Mouse (Mus musculus) erythroblast, embryonic 14.5 days (primary cell): ENCODE data around the gene Galnt9. TPM values are rescaled to one million over a fixed set of nuclear protein-coding genes. Genes with fewer than 3 reads are reported as not detected.

Source experiments
- H3K27me3 ChIP-seq: 2 replicates; pipeline ENCODE4 v1.6.1; 2012; ENCODE audit warnings: inconsistent platforms; ENCODE audit not compliant: control insufficient read depth
- H3K36me3 ChIP-seq: 2 replicates; pipeline ENCODE4 v1.6.1; 2012; ENCODE audit warnings: mild to moderate bottlenecking, inconsistent platforms; ENCODE audit not compliant: control insufficient read depth
- H3K4me1 ChIP-seq: 2 replicates; pipeline ENCODE4 v1.6.1; 2012; ENCODE audit warnings: inconsistent platforms; ENCODE audit not compliant: control insufficient read depth
- H3K4me3 ChIP-seq: replicated peaks from 2 replicates; pipeline ENCODE3; 2012; ENCODE audit warnings: moderate library complexity, mild to moderate bottlenecking, inconsistent platforms
- H3K9me3 ChIP-seq: 2 replicates; pipeline ENCODE4 v1.6.1; 2012; ENCODE audit warnings: low read length, inconsistent platforms, mixed read lengths; ENCODE audit not compliant: control insufficient read depth
- GATA1 ChIP-seq: IDR thresholded peaks from 2 replicates; pipeline ENCODE4 v1.6.1; 2012; ENCODE audit warnings: low read length, inconsistent platforms, mixed read lengths
- TAL1 ChIP-seq: IDR thresholded peaks from 3 replicates; pipeline ENCODE4 v1.6.1; 2012; ENCODE audit warnings: low read length, inconsistent platforms, mixed read lengths
- polyA plus RNA-seq: library from polyadenylated mRNA; stranded (reverse); fragments of >175 nt; gene quantifications from 2 replicates; pipeline ENCODE4 v1.2.3, GENCODE M21; 2012

Galnt9 gene
- polyA plus RNA-seq, result 0.04 TPM in 1 of 2 replicates, not detected in the other

GRCm38 (mm10) chr5:110543951-110544690, at the start of gene Galnt9:
TSS of gene Galnt9 (plus strand) at chr5:110544355.
- no peaks in the 10 kb centered on the region for H3K9me3 ChIP-seq
- H3K4me1 ChIP-seq, result no peaks in the 10 kb centered on the region
- peaks cover 58% of the 10 kb centered on the region for H3K27me3 ChIP-seq
- H3K36me3 ChIP-seq, result no peaks in the 10 kb centered on the region
- TF ChIP-seq TAL1 (no peak), GATA1 (no peak)
- no peak within 1 kb of the TSS for H3K4me3 ChIP-seq

- Histone ChIP-seq H3K4me3 (no peak overlapping the region), H3K27me3 (peaks cover 3% of the 10 kb centered on the region; the same call in 1 of the 2 replicates), H3K36me3 (no peaks in the 10 kb centered on the region), H3K9me3 (no peaks in the 10 kb centered on the region), H3K4me1 (peaks cover 12% of the 10 kb centered on the region)
- TF ChIP-seq TAL1 (no peak), GATA1 (no peak)
Measured at GRCm38 (mm10) chr5:110494396-110494795, 49.8 kb upstream of the Galnt9 start.

- Histone ChIP-seq H3K27me3 (peaks cover 3% of the 10 kb centered on the region; the same call in 1 of the 2 replicates), H3K4me1 (peaks cover 5% of the 10 kb centered on the region; the same call in 1 of the 2 replicates), H3K4me3 (no peak overlapping the region), H3K9me3 (no peaks in the 10 kb centered on the region), H3K36me3 (no peaks in the 10 kb centered on the region)
- TF ChIP-seq GATA1 (no peak), TAL1 (no peak)
Measured at GRCm38 (mm10) chr5:110495051-110495450, 49.1 kb upstream of the Galnt9 start.

GRCm38 (mm10) chr5:110497556-110497955, 46.6 kb upstream of the Galnt9 start:
- H3K36me3 ChIP-seq, result no peaks in the 10 kb centered on the region
- no peaks in the 10 kb centered on the region for H3K9me3 ChIP-seq
- H3K4me1 ChIP-seq, result no peaks in the 10 kb centered on the region
- H3K4me3 ChIP-seq, result no peak overlapping the region
- no peak for TF ChIP-seq GATA1
- TF ChIP-seq TAL1, result no peak
- peaks cover 3% of the 10 kb centered on the region; the same call in 1 of the 2 replicates for H3K27me3 ChIP-seq

- Histone ChIP-seq H3K9me3 (no peaks in the 10 kb centered on the region), H3K4me3 (no peak overlapping the region), H3K27me3 (peaks cover 3% of the 10 kb centered on the region; the same call in 1 of the 2 replicates), H3K4me1 (no peaks in the 10 kb centered on the region), H3K36me3 (no peaks in the 10 kb centered on the region)
- TF ChIP-seq GATA1 (no peak), TAL1 (no peak)
Measured at GRCm38 (mm10) chr5:110498071-110498470, 46.1 kb upstream of the Galnt9 start.

GRCm38 (mm10) chr5:110500233-110500632, 43.9 kb upstream of the Galnt9 start:
- no peaks in the 10 kb centered on the region for H3K9me3 ChIP-seq
- H3K27me3 ChIP-seq, result peaks cover 3% of the 10 kb centered on the region; the same call in 1 of the 2 replicates
- no peak overlapping the region for H3K4me3 ChIP-seq
- no peaks in the 10 kb centered on the region for H3K4me1 ChIP-seq
- no peak for TF ChIP-seq TAL1
- no peaks in the 10 kb centered on the region for H3K36me3 ChIP-seq

- Histone ChIP-seq H3K4me3 (no peak overlapping the region), H3K4me1 (no peaks in the 10 kb centered on the region), H3K9me3 (no peaks in the 10 kb centered on the region), H3K36me3 (no peaks in the 10 kb centered on the region), H3K27me3 (no peaks in the 10 kb centered on the region)
- TF ChIP-seq TAL1, result no peak
- no peak for TF ChIP-seq GATA1
Measured at GRCm38 (mm10) chr5:110503361-110503760, 40.8 kb upstream of the Galnt9 start.

- Histone ChIP-seq H3K4me3 (no peak overlapping the region), H3K9me3 (no peaks in the 10 kb centered on the region), H3K27me3 (no peaks in the 10 kb centered on the region), H3K4me1 (no peaks in the 10 kb centered on the region), H3K36me3 (no peaks in the 10 kb centered on the region)
- TF ChIP-seq TAL1, result no peak
- no peak for TF ChIP-seq GATA1
Measured at GRCm38 (mm10) chr5:110505611-110506294, 38.4 kb upstream of the Galnt9 start.

- H3K36me3 ChIP-seq, result no peaks in the 10 kb centered on the region
Measured at GRCm38 (mm10) chr5:110506295-110506616, 37.9 kb upstream of the Galnt9 start.

More at GRCm38 (mm10) chr5:110506295-110506616, 37.9 kb upstream of the Galnt9 start:
- Histone ChIP-seq H3K4me3 (no peak overlapping the region), H3K9me3 (no peaks in the 10 kb centered on the region), H3K4me1 (no peaks in the 10 kb centered on the region), H3K27me3 (no peaks in the 10 kb centered on the region)
- TF ChIP-seq TAL1 (no peak), GATA1 (no peak)
